In genomic region chr1:130299641-130300040, GRCm38 (mm10) we compare ENCODE assay signal across 9 mouse cellular contexts.
DNase-seq lines count a peak whose midpoint lies in the region; ATAC-seq and TF ChIP-seq lines count a peak whose summit lies in the region.
"Had no signal": no experiment of that assay in that cellular context is flagged by ENCODE, and none has a peak within 500 bp of the region (broad histone marks: within the 10 kb centered on the region; RNA-seq: fewer than 3 reads in every experiment).

No protein-coding gene starts in this region.

- peaks cover 4% of the 10 kb centered on the region; the same call in 1 of the 2 replicates for H3K4me1 ChIP-seq in heart, embryonic 11.5 days (ENCODE audit: control insufficient read depth, insufficient read depth, low read length)
- H3K4me1 ChIP-seq in embryonic facial prominence, embryonic 10.5 days = peaks cover 12% of the 10 kb centered on the region
- peaks cover 9% of the 10 kb centered on the region for H3K4me1 ChIP-seq in hindbrain, postnatal 0 days (ENCODE audit: insufficient read depth, low read length)
- peaks cover 28% of the 10 kb centered on the region for H3K4me1 ChIP-seq in midbrain, embryonic 13.5 days (replicated peaks)

- TF ChIP-seq CTCF in hindbrain, postnatal 0 days (IDR thresholded peaks at IDR 0.05; ENCODE audit: low read depth) = no peak

- ATAC-seq in heart, embryonic 11.5 days (replicated peaks; ENCODE audit: insufficient number of reproducible peaks, low FRiP score, low TSS enrichment) = no peak
- no peak for ATAC-seq in hindbrain, postnatal 0 days
- no peak for ATAC-seq in midbrain, embryonic 13.5 days

- no peaks in the 10 kb centered on the region for H3K36me3 ChIP-seq in heart, embryonic 11.5 days (ENCODE audit: control insufficient read depth, insufficient read depth, low read length)
- H3K36me3 ChIP-seq in embryonic facial prominence, embryonic 10.5 days (replicated peaks) = no peaks in the 10 kb centered on the region
- no peaks in the 10 kb centered on the region for H3K36me3 ChIP-seq in hindbrain, postnatal 0 days (ENCODE audit: insufficient read depth, low read length)
- no peaks in the 10 kb centered on the region for H3K36me3 ChIP-seq in midbrain, embryonic 13.5 days

- H3K27ac ChIP-seq in heart, embryonic 11.5 days (ENCODE audit: low read depth, low read length) = peak overlapping the region; percentile 58
- H3K27ac ChIP-seq in embryonic facial prominence, embryonic 10.5 days (replicated peaks) = peak overlapping the region; percentile 82
- no peak overlapping the region for H3K27ac ChIP-seq in hindbrain, postnatal 0 days
- H3K27ac ChIP-seq in midbrain, embryonic 13.5 days = peak overlapping the region; percentile 80
- H3K27ac ChIP-seq: macrophage had no signal

- no peak overlapping the region for H3K9ac ChIP-seq in heart, embryonic 11.5 days (ENCODE audit: low read depth, low read length)
- H3K9ac ChIP-seq in hindbrain, postnatal 0 days (replicated peaks; ENCODE audit: low read length) = 0 out of 2 replicates have a peak overlapping the region, but pooled peaks have one; percentile 35
- no peak overlapping the region for H3K9ac ChIP-seq in midbrain, embryonic 13.5 days (replicated peaks)

- no peaks in the 10 kb centered on the region for H3K27me3 ChIP-seq in heart, embryonic 11.5 days (ENCODE audit: control insufficient read depth, insufficient read depth, low read length)
- H3K27me3 ChIP-seq in embryonic facial prominence, embryonic 10.5 days (replicated peaks; ENCODE audit: low read depth, poor library complexity, severe bottlenecking) = no peaks in the 10 kb centered on the region
- no peaks in the 10 kb centered on the region for H3K27me3 ChIP-seq in hindbrain, postnatal 0 days (ENCODE audit: insufficient read depth, low read length)
- H3K27me3 ChIP-seq in midbrain, embryonic 13.5 days = no peaks in the 10 kb centered on the region

- 16% methylated on average over 4 of the region's 4 CpGs for WGBS in heart, embryonic 11.5 days (ENCODE audit: insufficient replicate concordance)
- WGBS in embryonic facial prominence, embryonic 10.5 days = 9% methylated on average over 4 of the region's 4 CpGs
- 15% methylated on average over 4 of the region's 4 CpGs for WGBS in hindbrain, postnatal 0 days
- 10% methylated on average over 4 of the region's 4 CpGs for WGBS in midbrain, embryonic 13.5 days

- intact Hi-C loops in heart, postnatal 36 days (cut with DNase I) = no loop called here

- peak overlapping the region; percentile 56 for H3K4me2 ChIP-seq in heart, embryonic 11.5 days
- peak overlapping the region; percentile 52 for H3K4me2 ChIP-seq in hindbrain, postnatal 0 days (ENCODE audit: low read depth, low read length)
- peak overlapping the region; percentile 51 for H3K4me2 ChIP-seq in midbrain, embryonic 13.5 days (replicated peaks)

- peak overlapping the region; percentile 12 for H3K4me3 ChIP-seq in heart, embryonic 11.5 days (ENCODE audit: low read depth, low read length)
- peak overlapping the region; percentile 46; the same call in 1 of the 2 replicates for H3K4me3 ChIP-seq in embryonic facial prominence, embryonic 10.5 days
- peak overlapping the region; percentile 20; the same call in 1 of the 2 replicates for H3K4me3 ChIP-seq in hindbrain, postnatal 0 days (ENCODE audit: low read length)
- peak overlapping the region; percentile 19; the same call in 1 of the 2 replicates for H3K4me3 ChIP-seq in midbrain, embryonic 13.5 days (replicated peaks)

- no peak for DNase-seq in heart, postnatal 36 days
- DNase-seq in embryonic facial prominence, embryonic 10.5 days (ENCODE audit: low spot score) = peak; percentile 12
- no peak for DNase-seq in hindbrain, postnatal 0 days (ENCODE audit: low spot score)
- no peak for DNase-seq in right cerebral cortex, postnatal 25 days
- DNase-seq in spleen, postnatal 14 days (ENCODE audit: low spot score in 2 of 2) = no peak
- DNase-seq in cerebellum, adult 9-10 months = no peak

- H3K9me3 ChIP-seq in heart, embryonic 11.5 days (replicated peaks; ENCODE audit: control insufficient read depth, low read length) = no peaks in the 10 kb centered on the region
- H3K9me3 ChIP-seq in embryonic facial prominence, embryonic 10.5 days = no peaks in the 10 kb centered on the region
- no peaks in the 10 kb centered on the region for H3K9me3 ChIP-seq in hindbrain, postnatal 0 days (ENCODE audit: low read length)
- no peaks in the 10 kb centered on the region for H3K9me3 ChIP-seq in midbrain, embryonic 13.5 days
